Mouse (Mus musculus): ENCODE measurements around the gene Klk1b26. TPM values are rescaled to one million over a fixed set of nuclear protein-coding genes. Genes with fewer than 3 reads are reported as not detected.
"Not testable (repeated sequence)": the region's sequence is repeated elsewhere in the genome, so short reads cannot be mapped to it uniquely, and the experiment has no call there.

Klk1b26 gene
- not detected in 2 replicates for polyA plus RNA-seq (2014; fragmentation: Nextera tagmentation; extraction: Ambion mirVana)

DNA sequence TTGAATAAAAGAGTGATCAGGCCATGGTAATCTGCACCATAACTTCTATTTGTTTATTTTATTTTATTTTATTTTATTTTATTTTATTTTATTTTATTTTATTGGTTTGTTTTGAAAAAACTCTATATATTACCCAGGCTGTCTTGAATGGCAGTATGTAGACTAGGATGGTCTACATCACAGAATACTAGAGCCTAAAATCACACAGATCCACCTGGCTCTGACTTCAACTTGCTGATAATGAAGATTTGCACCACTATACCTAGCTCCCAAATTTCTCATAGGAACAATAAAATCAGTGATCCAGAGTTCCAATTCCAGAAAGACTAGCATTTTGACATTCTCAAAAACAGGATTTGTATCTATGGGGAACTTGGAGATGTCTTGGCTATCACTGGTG lies at the start of gene Klk1b26:
Gene Klk1b26, plus strand, starts transcription at position 301 of the 400 bp plus-strand sequence.
- not testable (repeated sequence) for H3K27me3 ChIP-seq (ENCODE audit: control insufficient read depth, insufficient read depth, low read length); ATAC-seq (ENCODE audit: low FRiP score, low TSS enrichment); H3K4me3 ChIP-seq (replicated peaks; ENCODE audit: low read depth, low read length); H3K9me3 ChIP-seq (ENCODE audit: control insufficient read depth, low read length); DNase-seq; H3K4me2 ChIP-seq (ENCODE audit: low read length); H3K9ac ChIP-seq (replicated peaks; ENCODE audit: low read length); H3K4me1 ChIP-seq (ENCODE audit: control insufficient read depth, insufficient read depth, low read length); H3K36me3 ChIP-seq (ENCODE audit: control insufficient read depth, insufficient read depth, low read length); H3K27ac ChIP-seq (replicated peaks; ENCODE audit: low read depth, low read length)

DNA sequence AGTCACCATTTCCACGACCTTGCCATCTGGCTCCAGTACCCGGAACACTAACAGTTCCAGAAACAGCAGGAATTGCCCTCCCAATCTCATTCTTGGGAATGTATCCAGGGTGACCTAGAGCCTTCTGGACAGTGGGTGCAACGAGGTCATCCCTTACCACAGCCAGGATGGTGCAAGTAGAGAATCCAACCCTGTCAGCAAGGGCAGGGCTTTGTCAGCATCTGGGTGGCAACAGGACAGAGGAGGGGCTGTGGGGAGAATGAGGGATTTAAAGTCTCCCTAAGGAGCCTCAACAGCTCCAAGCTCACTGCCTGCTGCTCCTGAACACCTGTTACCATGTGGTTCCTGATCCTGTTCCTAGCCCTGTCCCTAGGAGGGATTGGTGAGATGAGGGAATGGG lies 45.5 kb upstream of the Klk1b26 start, which contains the start of gene Klk1b1:
Gene Klk1b1, plus strand, starts transcription at position 301 of the 400 bp plus-strand sequence.
- no peak within 1 kb of the TSS for H3K27ac ChIP-seq (replicated peaks; ENCODE audit: low read depth, low read length)
- H3K4me3 ChIP-seq (replicated peaks; ENCODE audit: low read depth, low read length), result no peak within 1 kb of the TSS
- ATAC-seq (ENCODE audit: low FRiP score, low TSS enrichment) (no peak), DNase-seq (no peak)
- H3K36me3 ChIP-seq (ENCODE audit: control insufficient read depth, insufficient read depth, low read length), result no peaks in the 10 kb centered on the region
- no peaks in the 10 kb centered on the region for H3K4me1 ChIP-seq (ENCODE audit: control insufficient read depth, insufficient read depth, low read length)
- H3K27me3 ChIP-seq (ENCODE audit: control insufficient read depth, insufficient read depth, low read length), result no peaks in the 10 kb centered on the region
- WGBS, result 65% methylated on average over 3 of the region's 3 CpGs
- H3K4me2 ChIP-seq (ENCODE audit: low read length), result no peak within 1 kb of the TSS
- no peaks in the 10 kb centered on the region for H3K9me3 ChIP-seq (ENCODE audit: control insufficient read depth, low read length)
- no peak within 1 kb of the TSS for H3K9ac ChIP-seq (replicated peaks; ENCODE audit: low read length)

DNA sequence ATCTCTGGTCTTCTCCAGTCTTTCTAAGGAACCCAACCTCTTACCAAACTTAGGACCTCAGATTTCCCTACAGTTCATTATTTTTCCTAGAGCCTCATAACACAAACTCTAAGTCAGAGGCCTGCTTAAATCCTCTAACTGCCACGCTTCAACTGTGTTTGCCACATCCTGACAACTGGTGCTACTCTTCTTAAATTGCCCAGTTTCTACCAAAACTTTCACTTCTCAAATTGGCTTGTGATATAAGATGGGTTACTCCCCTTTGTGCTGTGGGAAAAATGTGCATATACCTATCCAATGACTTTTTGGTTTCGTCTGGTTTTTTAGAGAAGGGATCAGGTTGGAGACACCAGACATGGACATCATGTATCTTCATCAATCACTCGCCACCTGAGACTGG lies 44.9 kb upstream of the Klk1b26 start:
- Histone ChIP-seq H3K27ac (replicated peaks; ENCODE audit: low read depth, low read length) (no peak overlapping the region), H3K9me3 (ENCODE audit: control insufficient read depth, low read length) (no peaks in the 10 kb centered on the region), H3K27me3 (ENCODE audit: control insufficient read depth, insufficient read depth, low read length) (no peaks in the 10 kb centered on the region), H3K36me3 (ENCODE audit: control insufficient read depth, insufficient read depth, low read length) (no peaks in the 10 kb centered on the region), H3K4me2 (ENCODE audit: low read length) (no peak overlapping the region), H3K4me1 (ENCODE audit: control insufficient read depth, insufficient read depth, low read length) (no peaks in the 10 kb centered on the region), H3K9ac (replicated peaks; ENCODE audit: low read length) (no peak overlapping the region), H3K4me3 (replicated peaks; ENCODE audit: low read depth, low read length) (no peak overlapping the region)
- no peak for DNase-seq
- WGBS, result 84% methylated on average over 3 of the region's 3 CpGs
- no peak for ATAC-seq (ENCODE audit: low FRiP score, low TSS enrichment)

DNA sequence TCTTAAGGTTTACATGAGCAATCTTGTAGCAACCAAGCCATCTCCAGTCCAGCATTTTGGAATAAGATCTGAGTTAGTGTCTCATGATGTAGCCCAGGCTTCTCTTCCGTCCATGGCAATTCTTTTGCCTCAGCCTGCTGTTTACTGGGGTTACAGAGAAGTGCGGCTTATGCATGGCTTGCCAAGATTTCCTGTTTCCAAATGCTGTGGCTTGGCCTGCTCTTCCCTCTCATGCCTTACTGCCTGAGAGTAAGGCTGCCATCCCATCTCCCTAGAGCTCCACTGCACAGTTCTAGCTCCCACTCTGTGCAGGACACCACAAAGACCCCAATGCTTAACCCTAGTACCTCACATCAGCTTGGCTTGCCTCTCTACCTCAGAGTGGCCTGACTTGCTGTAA lies 44.4 kb upstream of the Klk1b26 start:
- ATAC-seq (ENCODE audit: low FRiP score, low TSS enrichment), result no peak
- Histone ChIP-seq H3K27me3 (ENCODE audit: control insufficient read depth, insufficient read depth, low read length) (no peaks in the 10 kb centered on the region), H3K4me1 (ENCODE audit: control insufficient read depth, insufficient read depth, low read length) (no peaks in the 10 kb centered on the region), H3K4me2 (ENCODE audit: low read length) (no peak overlapping the region), H3K27ac (replicated peaks; ENCODE audit: low read depth, low read length) (no peak overlapping the region), H3K4me3 (replicated peaks; ENCODE audit: low read depth, low read length) (no peak overlapping the region), H3K9me3 (ENCODE audit: control insufficient read depth, low read length) (no peaks in the 10 kb centered on the region), H3K36me3 (ENCODE audit: control insufficient read depth, insufficient read depth, low read length) (no peaks in the 10 kb centered on the region), H3K9ac (replicated peaks; ENCODE audit: low read length) (no peak overlapping the region)
- DNase-seq, result no peak
- 85% methylated on average over 2 of the region's 2 CpGs for WGBS

DNA sequence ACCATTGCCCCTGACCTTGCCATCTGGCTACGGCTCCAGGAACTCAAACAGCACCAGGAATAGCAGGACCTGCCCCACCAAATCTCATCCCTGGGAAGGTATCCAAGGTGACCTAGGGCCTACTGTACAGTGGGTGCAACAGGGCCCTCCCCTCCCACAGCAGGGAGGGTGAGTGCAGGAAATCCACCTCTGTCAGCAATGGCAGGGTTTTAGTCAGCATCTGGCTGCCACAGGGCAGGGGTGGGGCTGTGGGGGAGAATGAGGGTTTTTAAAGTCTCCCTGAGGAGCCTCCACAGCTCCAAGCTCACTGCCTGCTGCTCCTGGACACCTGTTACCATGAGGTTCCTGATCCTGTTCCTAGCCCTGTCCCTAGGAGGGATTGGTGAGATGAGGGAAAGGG lies 36.2 kb upstream of the Klk1b26 start, which contains the start of gene Klk1b9:
Gene Klk1b9, plus strand, starts transcription at position 301 of the 400 bp plus-strand sequence.
- not testable (repeated sequence) for DNase-seq; ATAC-seq (ENCODE audit: low FRiP score, low TSS enrichment)
- WGBS, result 86% methylated on average over 1 of the region's 1 CpGs

DNA sequence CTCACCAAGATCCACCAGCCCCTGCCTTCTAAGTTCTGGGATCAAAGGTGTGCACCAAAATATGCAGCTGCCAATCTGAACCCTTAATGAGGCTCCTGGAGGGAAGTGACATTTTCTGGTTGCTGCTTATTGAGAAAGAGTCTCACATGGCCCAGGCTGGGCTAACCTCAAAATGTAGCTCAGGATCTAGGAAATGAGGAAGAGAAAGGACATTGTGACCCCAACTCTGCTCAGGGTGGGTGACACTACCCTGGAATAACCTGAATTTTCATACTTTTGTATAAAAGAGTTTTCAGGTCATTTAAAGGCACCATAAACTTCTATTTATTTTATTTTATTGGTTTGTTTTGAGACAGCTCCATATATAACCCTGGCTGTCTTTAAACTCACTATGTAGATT lies 26.3 kb upstream of the Klk1b26 start:
- no peak overlapping the region for H3K4me3 ChIP-seq (replicated peaks; ENCODE audit: low read depth, low read length)

More for the DNA sequence above, 36.2 kb upstream of the Klk1b26 start, which contains the start of gene Klk1b9:
- not testable (repeated sequence) for H3K4me3 ChIP-seq (replicated peaks; ENCODE audit: low read depth, low read length); H3K9ac ChIP-seq (replicated peaks; ENCODE audit: low read length); H3K4me2 ChIP-seq (ENCODE audit: low read length); H3K36me3 ChIP-seq (ENCODE audit: control insufficient read depth, insufficient read depth, low read length); H3K27me3 ChIP-seq (ENCODE audit: control insufficient read depth, insufficient read depth, low read length); H3K27ac ChIP-seq (replicated peaks; ENCODE audit: low read depth, low read length); H3K4me1 ChIP-seq (ENCODE audit: control insufficient read depth, insufficient read depth, low read length); H3K9me3 ChIP-seq (ENCODE audit: control insufficient read depth, low read length)

DNA sequence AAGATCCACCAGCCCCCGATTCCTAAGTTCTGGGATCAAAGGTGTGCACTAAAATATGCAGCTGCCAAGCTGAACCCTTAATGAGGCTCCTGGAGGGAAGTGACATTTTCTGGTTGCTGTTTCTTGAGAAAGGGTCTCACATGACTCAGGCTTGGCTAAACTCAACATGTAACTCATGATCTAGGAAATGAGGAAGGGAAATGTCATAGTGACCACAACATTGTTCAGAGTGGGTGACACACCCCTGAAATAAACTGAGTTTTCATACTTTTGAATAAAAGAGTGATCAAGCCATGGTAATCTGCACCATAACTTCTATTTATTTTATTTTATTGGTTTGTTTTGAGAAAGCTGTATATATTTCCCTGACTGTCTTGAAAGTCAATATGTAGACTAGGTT lies 17.1 kb upstream of the Klk1b26 start:
- not testable (repeated sequence) for H3K4me3 ChIP-seq (replicated peaks; ENCODE audit: low read depth, low read length); H3K27ac ChIP-seq (replicated peaks; ENCODE audit: low read depth, low read length); DNase-seq; H3K9ac ChIP-seq (replicated peaks; ENCODE audit: low read length); H3K4me1 ChIP-seq (ENCODE audit: control insufficient read depth, insufficient read depth, low read length); H3K9me3 ChIP-seq (ENCODE audit: control insufficient read depth, low read length); H3K36me3 ChIP-seq (ENCODE audit: control insufficient read depth, insufficient read depth, low read length); H3K27me3 ChIP-seq (ENCODE audit: control insufficient read depth, insufficient read depth, low read length); ATAC-seq (ENCODE audit: low FRiP score, low TSS enrichment); H3K4me2 ChIP-seq (ENCODE audit: low read length)
- 81% methylated on average over 1 of the region's 1 CpGs for WGBS

More for the DNA sequence above, 26.3 kb upstream of the Klk1b26 start:
- ATAC-seq (ENCODE audit: low FRiP score, low TSS enrichment), result no peak
- Histone ChIP-seq H3K27ac (replicated peaks; ENCODE audit: low read depth, low read length) (no peak overlapping the region), H3K9ac (replicated peaks; ENCODE audit: low read length) (no peak overlapping the region), H3K36me3 (ENCODE audit: control insufficient read depth, insufficient read depth, low read length) (no peaks in the 10 kb centered on the region), H3K4me1 (ENCODE audit: control insufficient read depth, insufficient read depth, low read length) (no peaks in the 10 kb centered on the region), H3K27me3 (ENCODE audit: control insufficient read depth, insufficient read depth, low read length) (no peaks in the 10 kb centered on the region), H3K9me3 (ENCODE audit: control insufficient read depth, low read length) (no peaks in the 10 kb centered on the region), H3K4me2 (ENCODE audit: low read length) (no peak overlapping the region)
- DNase-seq, result no peak

DNA sequence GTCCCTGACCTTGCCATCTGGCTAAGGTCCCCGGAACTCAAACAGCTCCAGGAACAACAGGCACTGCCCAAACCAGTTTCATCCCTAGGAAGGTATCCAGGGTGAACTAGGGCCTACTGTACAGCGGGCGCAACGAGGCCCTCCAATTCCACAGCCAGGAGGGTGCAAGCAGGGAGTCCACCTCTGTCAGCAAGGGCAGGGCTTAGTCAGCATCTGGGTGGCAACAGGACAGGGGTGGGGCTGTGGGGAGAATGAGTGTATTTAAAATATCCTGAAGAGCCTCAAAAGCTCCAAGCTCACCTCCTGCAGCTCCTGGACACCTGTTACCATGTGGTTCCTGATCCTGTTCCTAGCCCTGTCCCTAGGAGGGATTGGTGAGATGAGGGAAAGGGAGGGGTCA lies 16.4 kb upstream of the Klk1b26 start, which contains the start of gene Klk1b11:
Gene Klk1b11, plus strand, starts transcription at position 301 of the 400 bp plus-strand sequence.
- not testable (repeated sequence) for H3K9me3 ChIP-seq (ENCODE audit: control insufficient read depth, low read length); H3K4me3 ChIP-seq (replicated peaks; ENCODE audit: low read depth, low read length); ATAC-seq (ENCODE audit: low FRiP score, low TSS enrichment); H3K36me3 ChIP-seq (ENCODE audit: control insufficient read depth, insufficient read depth, low read length); H3K27me3 ChIP-seq (ENCODE audit: control insufficient read depth, insufficient read depth, low read length); H3K4me1 ChIP-seq (ENCODE audit: control insufficient read depth, insufficient read depth, low read length); H3K27ac ChIP-seq (replicated peaks; ENCODE audit: low read depth, low read length); H3K4me2 ChIP-seq (ENCODE audit: low read length); H3K9ac ChIP-seq (replicated peaks; ENCODE audit: low read length); DNase-seq
- 87% methylated on average over 4 of the region's 4 CpGs for WGBS

DNA sequence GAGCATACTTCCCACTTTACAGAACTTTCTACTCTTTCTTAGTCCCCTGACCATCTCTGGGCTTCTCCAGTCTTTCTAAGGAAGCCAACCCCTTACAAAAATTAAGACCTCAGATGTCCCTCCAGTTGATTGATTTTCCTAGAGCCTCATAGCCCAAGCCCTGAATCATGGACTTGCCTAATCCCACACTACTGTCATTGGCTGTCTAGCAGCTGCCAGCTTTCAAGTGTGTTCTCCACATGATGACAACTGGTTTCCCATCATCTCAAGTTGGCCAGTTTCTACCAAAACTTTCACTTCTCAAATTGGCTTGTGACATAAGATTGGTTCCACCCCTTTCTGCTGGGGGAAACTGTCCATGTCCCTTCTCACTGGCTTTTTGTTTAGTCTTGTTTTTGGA lies 7.1 kb upstream of the Klk1b26 start:
- Histone ChIP-seq H3K27ac (replicated peaks; ENCODE audit: low read depth, low read length) (no peak overlapping the region), H3K9me3 (ENCODE audit: control insufficient read depth, low read length) (no peaks in the 10 kb centered on the region), H3K36me3 (ENCODE audit: control insufficient read depth, insufficient read depth, low read length) (no peaks in the 10 kb centered on the region), H3K4me3 (replicated peaks; ENCODE audit: low read depth, low read length) (no peak overlapping the region), H3K27me3 (ENCODE audit: control insufficient read depth, insufficient read depth, low read length) (no peaks in the 10 kb centered on the region), H3K4me2 (ENCODE audit: low read length) (no peak overlapping the region), H3K4me1 (ENCODE audit: control insufficient read depth, insufficient read depth, low read length) (no peaks in the 10 kb centered on the region), H3K9ac (replicated peaks; ENCODE audit: low read length) (no peak overlapping the region)
- ATAC-seq (ENCODE audit: low FRiP score, low TSS enrichment) (no peak), DNase-seq (no peak)

Data from midbrain, embryonic 14.5 days (tissue).